Mouse (Mus musculus) lung, postnatal 0 days (tissue): ENCODE measurements around the gene Ddr2.
"Not testable (repeated sequence)": the region's sequence is repeated elsewhere in the genome, so short reads cannot be mapped to it uniquely, and the experiment has no call there.

Experiments
- CTCF ChIP-seq: IDR thresholded peaks from 2 replicates; pipeline ENCODE4 v1.5.1; 2016; ENCODE audit warnings: antibody characterized with exemption, mild to moderate bottlenecking
- EP300 ChIP-seq: IDR thresholded peaks from 2 replicates; pipeline ENCODE4 v1.6.1; 2016; ENCODE audit warnings: antibody characterized with exemption, mild to moderate bottlenecking, control low read depth

DNA sequence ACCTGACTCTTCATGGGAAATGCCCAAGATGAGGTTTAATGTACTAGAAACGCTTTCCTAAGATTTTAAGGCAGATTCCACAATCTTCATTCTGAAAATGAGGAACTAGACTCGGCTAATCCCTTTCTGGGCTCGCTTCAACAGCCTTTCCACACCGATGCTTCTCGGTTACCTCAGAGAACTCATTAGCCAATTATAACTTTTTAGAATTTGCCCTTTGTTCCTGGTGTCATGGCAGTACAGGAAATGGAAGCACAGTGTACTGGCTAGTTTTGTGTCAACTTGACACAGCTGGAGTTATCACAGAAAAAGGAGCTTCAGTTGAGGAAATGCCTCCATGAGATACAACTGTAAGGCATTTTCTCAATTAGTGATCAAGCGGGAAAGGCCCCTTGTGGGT is 116.7 kb downstream of the Ddr2 start:
- TF ChIP-seq CTCF, EP300: not testable (repeated sequence)
